Mouse (Mus musculus) adrenal gland, postnatal 4 days (tissue): Measurements from ENCODE around the gene Sumo1. TPM values are rescaled to one million over a fixed set of nuclear protein-coding genes. Genes with fewer than 3 reads are reported as not detected.

Source experiments
- DNase-seq, 2 experiments: peaks; one replicate each; pipeline ENCODE4 v3.0.0; 2021 to 2022; ENCODE audit warnings: low spot score in 2 of 2, mixed read lengths in 2 of 2
- total RNA-seq, 2 experiments: library from RNA; stranded (reverse); gene quantifications; 2 replicates each; pipeline ENCODE4 v1.2.3; 2021

Sumo1 gene
- total RNA-seq, 2 experiments from 2014 or later, result 158 to 163 TPM

GRCm38 (mm10) chr1:59566281-59566680 lies 104.4 kb downstream of the Sumo1 start:
- no peak for DNase-seq

GRCm38 (mm10) chr1:59565804-59566203 lies 104.8 kb downstream of the Sumo1 start:
- no peak for DNase-seq

- DNase-seq, result no peak
These were observed 107.1 kb downstream of the Sumo1 start for GRCm38 (mm10) chr1:59563581-59563980.

GRCm38 (mm10) chr1:59553708-59554107 lies 116.9 kb downstream of the Sumo1 start:
- DNase-seq, result no peak

GRCm38 (mm10) chr1:59550996-59551395 lies 119.6 kb downstream of the Sumo1 start:
- DNase-seq, result no peak

- DNase-seq, result no peak
These were observed 120.4 kb downstream of the Sumo1 start for GRCm38 (mm10) chr1:59550227-59550626.

GRCm38 (mm10) chr1:59549036-59549675 lies 121.5 kb downstream of the Sumo1 start:
- no peak for DNase-seq

GRCm38 (mm10) chr1:59548486-59548885 lies 122.1 kb downstream of the Sumo1 start:
- DNase-seq, result no peak

- DNase-seq, result no peak
These were observed 126.7 kb downstream of the Sumo1 start for GRCm38 (mm10) chr1:59543911-59544310.

- no peak for DNase-seq
These were observed 128.4 kb downstream of the Sumo1 start for GRCm38 (mm10) chr1:59542231-59542630.

- DNase-seq, result no peak
These were observed 129.2 kb downstream of the Sumo1 start for GRCm38 (mm10) chr1:59541271-59542020.

GRCm38 (mm10) chr1:59540537-59541148 lies 130.0 kb downstream of the Sumo1 start:
- DNase-seq, result no peak

- no peak for DNase-seq
These were observed 132.3 kb downstream of the Sumo1 start for GRCm38 (mm10) chr1:59538381-59538780.

Other genes starting within 250 kb of the Sumo1 start
- 10 to 100 TPM; 23.6 to 28.7 TPM for gene Fzd7, start 188.4 kb downstream of the Sumo1 start, total RNA-seq
- gene Gm973, start 154.6 kb downstream of the Sumo1 start, total RNA-seq, result 10 to 100 TPM; 31.3 to 33.2 TPM
- gene Nop58, start 14.1 kb upstream of the Sumo1 start, total RNA-seq, result 100 to 1,000 TPM; 146 to 164 TPM
- gene Bmpr2, start 92.6 kb upstream of the Sumo1 start, total RNA-seq, result 10 to 100 TPM; 66.6 to 70.0 TPM
- gene Fam117b, start 242.2 kb upstream of the Sumo1 start, total RNA-seq, result 10 to 100 TPM; 47.2 to 51.2 TPM